Mouse (Mus musculus): ENCODE data around the gene Gpr180. TPM values are rescaled to one million over a fixed set of nuclear protein-coding genes. Genes with fewer than 3 reads are reported as not detected.
"Not testable (repeated sequence)": the region's sequence is repeated elsewhere in the genome, so short reads cannot be mapped to it uniquely, and the experiment has no call there.

The Gpr180 gene
- 45.6 and 47.5 TPM in 2 replicates for polyA plus RNA-seq (2015; fragmentation: Nextera tagmentation; extraction: Ambion mirVana)

GRCm38 (mm10) chr14:118136744-118137452, at the start of gene Gpr180:
Gene Gpr180, plus strand, starts transcription at chr14:118137158.
- peak within 1 kb of the TSS; percentile 79 for H3K27ac ChIP-seq (replicated peaks)
- peak; percentile 94 for ATAC-seq (ENCODE audit: low FRiP score, low read depth)
- no peaks in the 10 kb centered on the region for H3K27me3 ChIP-seq
- WGBS, result under 1% methylated on average over 62 of the region's 77 CpGs
- H3K4me2 ChIP-seq, result peak within 1 kb of the TSS; percentile 84
- H3K36me3 ChIP-seq, result peaks cover 14% of the 10 kb centered on the region
- H3K4me1 ChIP-seq (replicated peaks), result peaks cover 25% of the 10 kb centered on the region
- peak within 1 kb of the TSS; percentile 79 for H3K4me3 ChIP-seq
- H3K9ac ChIP-seq, result peak within 1 kb of the TSS; percentile 78
- H3K9me3 ChIP-seq, result no peaks in the 10 kb centered on the region

- no peaks in the 10 kb centered on the region for H3K36me3 ChIP-seq
- no peaks in the 10 kb centered on the region for H3K9me3 ChIP-seq
- ATAC-seq (ENCODE audit: low FRiP score, low read depth), result peak; percentile 57
- H3K27me3 ChIP-seq, result no peaks in the 10 kb centered on the region; the same call in 1 of the 2 replicates
- 3% methylated on average over 22 of the region's 22 CpGs for whole genome bisulfite sequencing
- peak overlapping the region; percentile 74 for H3K27ac ChIP-seq (replicated peaks)
- peak overlapping the region; percentile 62 for H3K4me3 ChIP-seq
- H3K4me2 ChIP-seq, result peak overlapping the region; percentile 73
- peaks cover 17% of the 10 kb centered on the region for H3K4me1 ChIP-seq (replicated peaks)
- H3K9ac ChIP-seq, result peak overlapping the region; percentile 51
Measured at GRCm38 (mm10) chr14:118088437-118089207, 48.3 kb upstream of the Gpr180 start.

- peak overlapping the region; percentile 51 for H3K9ac ChIP-seq
- peak overlapping the region; percentile 62 for H3K4me3 ChIP-seq
- ATAC-seq (ENCODE audit: low FRiP score, low read depth), result peak; percentile 82
- peak overlapping the region; percentile 73 for H3K4me2 ChIP-seq
- no peaks in the 10 kb centered on the region for H3K36me3 ChIP-seq
- peak overlapping the region; percentile 74 for H3K27ac ChIP-seq (replicated peaks)
- no peaks in the 10 kb centered on the region; the same call in 1 of the 2 replicates for H3K27me3 ChIP-seq
- H3K4me1 ChIP-seq (replicated peaks), result peaks cover 17% of the 10 kb centered on the region
- WGBS, result under 1% methylated on average over 44 of the region's 44 CpGs
- H3K9me3 ChIP-seq, result no peaks in the 10 kb centered on the region
Measured at GRCm38 (mm10) chr14:118089215-118089805, 47.6 kb upstream of the Gpr180 start.

GRCm38 (mm10) chr14:118089806-118090392, 47.1 kb upstream of the Gpr180 start:
- Histone ChIP-seq H3K4me2 (peak overlapping the region; percentile 73), H3K9ac (peak overlapping the region; percentile 49), H3K9me3 (no peaks in the 10 kb centered on the region), H3K27me3 (no peaks in the 10 kb centered on the region; the same call in 1 of the 2 replicates), H3K4me1 (replicated peaks) (peaks cover 17% of the 10 kb centered on the region), H3K36me3 (no peaks in the 10 kb centered on the region), H3K4me3 (peak overlapping the region; percentile 62), H3K27ac (replicated peaks) (peak overlapping the region; percentile 55)
- ATAC-seq (ENCODE audit: low FRiP score, low read depth), result peak; percentile 69
- 1% methylated on average over 18 of the region's 18 CpGs for WGBS

- Histone ChIP-seq H3K4me2 (no peak overlapping the region), H3K36me3 (no peaks in the 10 kb centered on the region), H3K9ac (no peak overlapping the region), H3K27ac (replicated peaks) (no peak overlapping the region), H3K4me3 (no peak overlapping the region), H3K4me1 (replicated peaks) (no peaks in the 10 kb centered on the region), H3K27me3 (no peaks in the 10 kb centered on the region; the same call in 1 of the 2 replicates), H3K9me3 (no peaks in the 10 kb centered on the region)
- ATAC-seq (ENCODE audit: low FRiP score, low read depth), result no peak
- WGBS, result 68% methylated on average over 2 of the region's 2 CpGs
Measured at GRCm38 (mm10) chr14:118098265-118098664, 38.7 kb upstream of the Gpr180 start.

- no peak for ATAC-seq (ENCODE audit: low FRiP score, low read depth)
Measured at GRCm38 (mm10) chr14:118101227-118101990, 35.5 kb upstream of the Gpr180 start.

GRCm38 (mm10) chr14:118107479-118107878, 29.5 kb upstream of the Gpr180 start:
- not testable (repeated sequence) for H3K9ac ChIP-seq; H3K27me3 ChIP-seq; ATAC-seq (ENCODE audit: low FRiP score, low read depth); H3K4me1 ChIP-seq (replicated peaks); H3K4me2 ChIP-seq; H3K4me3 ChIP-seq; H3K27ac ChIP-seq (replicated peaks); H3K9me3 ChIP-seq
- peaks cover 14% of the 10 kb centered on the region for H3K36me3 ChIP-seq
- 93% methylated on average over 2 of the region's 2 CpGs for WGBS

More at GRCm38 (mm10) chr14:118101227-118101990, 35.5 kb upstream of the Gpr180 start:
- Histone ChIP-seq H3K4me1 (replicated peaks) (no peaks in the 10 kb centered on the region), H3K9ac (no peak overlapping the region), H3K9me3 (no peaks in the 10 kb centered on the region), H3K36me3 (no peaks in the 10 kb centered on the region), H3K27me3 (no peaks in the 10 kb centered on the region), H3K4me3 (no peak overlapping the region), H3K27ac (replicated peaks) (no peak overlapping the region), H3K4me2 (no peak overlapping the region)
- WGBS, result 82% methylated on average over 14 of the region's 14 CpGs

GRCm38 (mm10) chr14:118113116-118113515, 23.8 kb upstream of the Gpr180 start:
- no peak for ATAC-seq (ENCODE audit: low FRiP score, low read depth)
- Histone ChIP-seq H3K4me2 (no peak overlapping the region), H3K27me3 (no peaks in the 10 kb centered on the region), H3K4me3 (no peak overlapping the region), H3K27ac (replicated peaks) (no peak overlapping the region), H3K36me3 (peaks cover 54% of the 10 kb centered on the region), H3K4me1 (replicated peaks) (no peaks in the 10 kb centered on the region), H3K9me3 (no peaks in the 10 kb centered on the region), H3K9ac (no peak overlapping the region)
- whole genome bisulfite sequencing, result 93% methylated on average over 6 of the region's 6 CpGs

- no peaks in the 10 kb centered on the region for H3K27me3 ChIP-seq
- peaks cover 53% of the 10 kb centered on the region for H3K36me3 ChIP-seq
- no peak overlapping the region for H3K4me3 ChIP-seq
- no peak for ATAC-seq (ENCODE audit: low FRiP score, low read depth)
- H3K4me1 ChIP-seq (replicated peaks), result no peaks in the 10 kb centered on the region
- no peak overlapping the region for H3K9ac ChIP-seq
- no peak overlapping the region for H3K4me2 ChIP-seq
- no peaks in the 10 kb centered on the region for H3K9me3 ChIP-seq
- no peak overlapping the region for H3K27ac ChIP-seq (replicated peaks)
- 91% methylated on average over 5 of the region's 5 CpGs for WGBS
Measured at GRCm38 (mm10) chr14:118124129-118124528, 12.8 kb upstream of the Gpr180 start.

- H3K27me3 ChIP-seq, result no peaks in the 10 kb centered on the region
- peaks cover 47% of the 10 kb centered on the region for H3K36me3 ChIP-seq
- no peak overlapping the region for H3K27ac ChIP-seq (replicated peaks)
- H3K4me2 ChIP-seq, result no peak overlapping the region
- no peak overlapping the region for H3K4me3 ChIP-seq
- no peaks in the 10 kb centered on the region for H3K9me3 ChIP-seq
- ATAC-seq (ENCODE audit: low FRiP score, low read depth), result no peak
- no peak overlapping the region for H3K9ac ChIP-seq
- no peaks in the 10 kb centered on the region for H3K4me1 ChIP-seq (replicated peaks)
- WGBS, result 92% methylated on average over 4 of the region's 4 CpGs
Measured at GRCm38 (mm10) chr14:118124771-118125170, 12.2 kb upstream of the Gpr180 start.

GRCm38 (mm10) chr14:118126301-118126700, 10.7 kb upstream of the Gpr180 start:
- Histone ChIP-seq H3K36me3 (peaks cover 34% of the 10 kb centered on the region), H3K9ac (no peak overlapping the region), H3K9me3 (no peaks in the 10 kb centered on the region), H3K4me3 (no peak overlapping the region), H3K27ac (replicated peaks) (no peak overlapping the region), H3K4me2 (no peak overlapping the region), H3K27me3 (no peaks in the 10 kb centered on the region), H3K4me1 (replicated peaks) (peaks cover 3% of the 10 kb centered on the region)
- ATAC-seq (ENCODE audit: low FRiP score, low read depth), result no peak
- WGBS, result 94% methylated on average over 5 of the region's 5 CpGs
